Mouse (Mus musculus) embryo, embryonic 11 days (tissue): ENCODE data around the gene Ppp2r1a.
A peak's percentile ranks its signal among the peaks of the same experiment; 100 is the strongest.

Experiments
- DNase-seq: peaks from one replicate; pipeline ENCODE4 v3.0.0-alpha.2; 2015

The Ppp2r1a gene

DNA sequence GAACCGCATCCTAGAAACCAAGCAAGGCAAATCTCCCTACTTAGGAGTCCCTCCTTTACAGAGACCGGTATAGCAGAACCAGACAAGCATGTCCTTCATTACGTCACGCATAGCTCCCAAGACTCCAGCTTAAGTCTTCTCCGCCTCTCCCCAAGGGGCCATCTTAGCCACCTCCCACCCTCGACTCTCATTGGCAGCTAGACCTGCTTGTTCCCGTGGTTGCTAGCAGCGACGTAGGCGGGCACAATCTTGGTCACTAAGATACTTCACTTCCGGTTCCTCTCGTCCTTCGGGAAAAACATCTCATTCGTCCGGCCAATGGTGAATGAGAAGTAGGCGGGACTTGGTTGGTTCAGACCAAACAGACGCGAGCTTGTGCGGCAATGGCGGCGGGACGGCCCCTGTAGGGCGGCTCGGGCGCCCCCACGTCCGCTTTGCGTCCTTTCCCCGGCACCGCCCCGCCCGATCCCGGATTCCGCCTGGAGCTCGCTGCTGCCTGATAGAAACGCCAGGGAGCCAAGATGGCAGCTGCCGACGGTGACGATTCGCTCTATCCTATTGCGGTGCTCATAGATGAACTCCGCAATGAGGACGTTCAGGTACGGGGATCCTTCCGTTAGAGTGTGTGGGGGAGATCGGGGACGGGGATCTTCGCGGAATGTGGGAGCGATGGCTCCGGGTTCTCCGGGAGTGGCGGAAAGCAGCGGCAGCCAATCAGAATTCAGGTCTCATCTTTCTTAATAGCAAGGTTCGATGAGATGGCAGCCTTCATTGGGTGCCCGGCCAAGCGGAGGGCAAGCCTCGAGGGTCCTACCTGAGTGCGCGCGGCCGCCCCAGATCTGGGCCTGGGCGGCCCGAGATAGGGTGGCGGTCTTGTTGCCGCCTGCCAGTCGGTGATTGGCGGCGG is at the start of gene Ppp2r1a:
Ppp2r1a (plus strand) TSS at position 327 of the 907 bp plus-strand sequence.
- peak; percentile 98 for DNase-seq

DNA sequence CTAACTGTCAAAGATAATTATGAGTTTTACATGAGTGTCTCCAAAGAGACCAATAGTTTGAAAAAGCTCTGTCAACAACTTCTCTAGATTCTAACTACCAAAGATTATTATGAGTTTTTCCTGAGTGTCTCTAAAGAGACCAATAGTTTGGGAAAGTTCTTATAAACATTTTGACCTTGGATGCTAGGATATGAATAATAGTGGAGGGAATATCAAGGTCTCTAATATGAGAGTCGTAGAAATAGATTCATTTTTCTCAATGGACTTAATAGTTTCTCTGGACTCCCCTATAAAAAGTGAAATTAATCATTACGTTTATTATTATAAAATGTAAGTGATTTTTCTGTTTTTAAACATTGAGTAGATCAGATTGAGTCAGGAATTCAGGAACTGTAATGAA is 40.1 kb upstream of the Ppp2r1a start, which contains the start of gene Vmn1r231:
Vmn1r231 (minus strand) TSS at position 101 of the 400 bp plus-strand sequence.
- no peak for DNase-seq

- no peak for DNase-seq
Measured at GRCm38 (mm10) chr17:20919614-20920013, 25.5 kb upstream of the Ppp2r1a start, which contains the start of gene Vmn1r232. Gene Vmn1r232, minus strand, starts transcription at chr17:20919714.

- DNase-seq, result peak; percentile 12
Measured at GRCm38 (mm10) chr17:20944226-20944625, 885 bp upstream of the Ppp2r1a start.

DNA sequence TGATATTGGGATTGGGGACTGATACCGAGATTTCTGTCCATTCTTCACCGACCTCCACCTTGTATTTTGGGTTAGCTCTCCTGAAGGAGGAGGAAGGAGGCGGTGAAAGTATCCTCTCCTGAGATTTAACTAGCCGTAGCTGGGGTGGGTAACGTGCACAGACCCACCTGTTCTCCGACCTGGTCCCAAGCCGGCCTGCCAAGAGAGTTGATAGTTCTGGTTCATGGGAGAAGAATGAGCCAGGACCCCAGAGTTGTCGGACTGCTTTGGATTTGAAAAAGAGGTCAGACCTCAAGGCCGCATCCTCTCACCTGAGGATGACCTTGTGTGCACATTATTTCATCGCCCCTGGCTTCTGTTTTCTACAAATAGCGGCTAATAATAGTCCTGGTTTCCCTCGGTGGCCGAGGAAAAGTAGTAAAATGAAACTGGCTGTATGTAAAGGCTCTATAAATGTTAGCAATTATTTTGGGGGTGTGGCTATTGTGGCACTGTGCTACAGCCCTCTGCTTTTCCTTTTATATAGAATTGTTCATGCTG is 985 bp downstream of the Ppp2r1a start:
- peak; percentile 13 for DNase-seq

DNA sequence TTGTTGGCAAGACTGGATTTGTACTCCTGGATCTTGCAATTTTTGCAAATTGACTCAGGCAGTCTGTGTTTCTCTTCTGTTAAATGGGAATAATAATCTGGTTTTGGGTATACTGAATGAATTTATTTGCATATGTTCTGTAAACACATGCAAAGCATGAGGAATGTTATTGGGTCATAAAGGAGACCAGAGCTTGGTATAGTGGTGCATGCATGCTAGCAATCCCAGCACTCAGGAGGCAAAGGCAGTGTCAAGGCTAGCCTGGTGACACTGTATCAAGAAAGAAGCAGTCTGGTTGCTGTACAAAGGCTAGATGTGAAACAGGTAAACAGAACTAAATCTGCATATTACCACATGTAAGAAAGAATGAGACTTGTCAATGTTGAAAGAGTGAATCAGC is 1.5 kb downstream of the Ppp2r1a start:
- no peak for DNase-seq

GRCm38 (mm10) chr17:20960386-20960785 is 15.3 kb downstream of the Ppp2r1a start:
- no peak for DNase-seq

GRCm38 (mm10) chr17:20965421-20965820 is 20.3 kb downstream of the Ppp2r1a start:
- DNase-seq, result no peak

- DNase-seq, result no peak
Measured at GRCm38 (mm10) chr17:20966681-20967080, 21.6 kb downstream of the Ppp2r1a start.

DNA sequence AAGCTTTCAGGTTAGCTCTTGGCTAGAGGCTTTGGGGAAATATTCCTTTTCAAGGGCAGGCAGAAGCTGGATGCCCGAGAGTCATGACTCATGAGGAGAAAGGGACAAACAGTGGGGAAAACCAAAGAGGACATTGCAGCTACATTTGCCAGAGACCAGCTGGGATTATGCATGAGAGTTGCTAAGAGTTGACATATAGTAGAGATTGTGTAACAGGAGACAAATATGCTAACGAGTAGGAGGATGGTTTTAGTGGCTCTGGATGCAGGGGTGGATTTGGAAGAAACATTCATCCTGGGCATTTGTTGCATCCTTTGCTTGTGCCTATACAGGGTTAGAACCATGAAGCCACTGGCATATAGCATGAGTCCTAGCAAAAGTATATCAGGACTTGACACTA is 48.6 kb downstream of the Ppp2r1a start:
- no peak for DNase-seq

DNA sequence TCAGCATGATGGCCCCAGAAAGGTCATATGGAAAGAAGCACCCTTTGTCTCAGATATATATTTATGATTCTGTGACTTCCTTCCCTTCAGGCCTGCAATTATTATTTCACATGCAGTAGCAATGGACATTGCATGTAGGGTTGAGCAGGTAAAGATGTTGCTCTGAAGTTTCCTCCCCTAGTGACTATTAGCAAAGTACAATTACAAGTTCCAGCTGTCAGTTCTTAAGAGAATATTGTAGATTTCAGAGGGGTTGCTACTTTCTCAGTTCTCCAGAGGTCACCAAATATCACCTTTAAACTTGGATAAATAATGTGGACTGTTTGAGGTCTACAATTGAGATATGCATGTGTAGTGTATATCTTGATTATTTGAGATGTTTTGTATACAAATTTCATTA is 51.3 kb downstream of the Ppp2r1a start, which contains the start of gene Vmn1r233:
Vmn1r233 (minus strand) TSS at position 101 of the 400 bp plus-strand sequence.
- no peak for DNase-seq

- DNase-seq, result peak; percentile 95
Measured at GRCm38 (mm10) chr17:21008382-21009331, 63.5 kb downstream of the Ppp2r1a start, which contains the start of gene Zfp160. Gene Zfp160, plus strand, starts transcription at chr17:21008903.

- no peak for DNase-seq
Measured at GRCm38 (mm10) chr17:21009726-21010125, 64.6 kb downstream of the Ppp2r1a start.
